Mouse (Mus musculus) cortical plate, adult 2 months (tissue): ENCODE measurements around the gene Nckap5l.

Source experiments
- CTCF ChIP-seq: fragments of 200-500 bp; IDR thresholded peaks from 2 replicates; pipeline ENCODE4 v1.5.1; 2011; ENCODE audit warnings: mild to moderate bottlenecking, control low read depth, low read length; ENCODE audit not compliant: insufficient read depth; ENCODE audit errors: extremely low read depth
- POLR2A ChIP-seq: fragments of 200-500 bp; IDR thresholded peaks from 2 replicates; pipeline ENCODE4 v1.6.1; 2011; ENCODE audit warnings: mild to moderate bottlenecking, low read length, control low read depth; ENCODE audit not compliant: insufficient read depth; ENCODE audit errors: extremely low read depth

DNA sequence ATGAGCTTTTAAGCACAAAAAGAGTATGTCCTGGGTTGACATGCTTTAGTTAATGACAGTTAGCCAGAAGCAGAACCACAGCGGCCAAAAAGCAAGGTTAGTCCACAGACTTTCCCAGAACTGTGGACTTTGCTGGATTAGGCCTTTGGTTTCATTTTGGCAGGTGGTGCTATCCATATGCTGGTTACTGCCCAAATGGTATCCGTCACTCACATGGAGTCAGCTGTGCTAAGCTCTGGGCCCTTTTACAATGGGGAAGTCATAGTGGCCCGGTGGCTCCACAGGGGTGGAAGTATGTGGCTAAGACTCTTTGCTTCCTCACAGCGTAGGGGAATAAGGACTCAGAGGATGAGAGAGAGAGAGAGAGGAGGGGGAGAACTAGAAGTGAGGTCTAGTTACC is 69.6 kb downstream of the Nckap5l start:
- TF ChIP-seq CTCF (no peak), POLR2A (no peak)
